Mouse (Mus musculus): ENCODE measurements around the gene Tollip. TPM values are rescaled to one million over a fixed set of nuclear protein-coding genes. Genes with fewer than 3 reads are reported as not detected.

The Tollip gene
- total RNA-seq, 1 experiment = 28.3 TPM

- no peak overlapping the region for H3K27ac ChIP-seq (ENCODE audit: insufficient read depth, low read depth, low read length, poor library complexity, severe bottlenecking)
- DNase-seq (ENCODE audit: low read depth, low spot score) = no peak
- H3K9me3 ChIP-seq (ENCODE audit: control insufficient read depth, insufficient read depth, low read depth, low read length) = no peaks in the 10 kb centered on the region
- no peak for TF ChIP-seq CHD2 (IDR thresholded peaks at IDR 0.05; ENCODE audit: low read depth, low read length)
- no peak for TF ChIP-seq ZC3H11A (IDR thresholded peaks at IDR 0.05; ENCODE audit: borderline replicate concordance, low read depth, low read length)
- TF ChIP-seq HCFC1 (IDR thresholded peaks at IDR 0.05; ENCODE audit: borderline replicate concordance, insufficient read depth, low read length) = no peak
- TF ChIP-seq MAFK (IDR thresholded peaks at IDR 0.05; ENCODE audit: insufficient read depth, low read depth, low read length) = no peak
- TF ChIP-seq ZNF384 (IDR thresholded peaks at IDR 0.05; ENCODE audit: low read depth, low read length) = no peak
- H3K9ac ChIP-seq (ENCODE audit: insufficient read depth, low read depth, low read length, poor library complexity, severe bottlenecking) = no peak overlapping the region
- no peaks in the 10 kb centered on the region for H3K4me1 ChIP-seq (ENCODE audit: control insufficient read depth in 2 of 2, insufficient read depth in 2 of 2, low read length in 2 of 2, poor library complexity in 1 of 2)
- in situ Hi-C loops (cut with MboI; ENCODE audit: low sequenced_read_pairs in 2 of 2, unreplicated experiment in 2 of 2) = no loop called here
- H3K36me3 ChIP-seq (ENCODE audit: control insufficient read depth, insufficient read depth, low read length, poor library complexity, severe bottlenecking) = no peaks in the 10 kb centered on the region
- no peak overlapping the region for H3K4me3 ChIP-seq (ENCODE audit: insufficient read depth in 1 of 2, low read depth in 1 of 2, low read length in 2 of 2, poor library complexity in 1 of 2, severe bottlenecking in 1 of 2)
Measured at GRCm38 (mm10) chr7:141947512-141947911, 29.2 kb upstream of the Tollip start.

- Histone ChIP-seq H3K9me3 (ENCODE audit: control insufficient read depth, insufficient read depth, low read depth, low read length) (no peaks in the 10 kb centered on the region), H3K4me1 (ENCODE audit: control insufficient read depth in 2 of 2, insufficient read depth in 2 of 2, low read length in 2 of 2, poor library complexity in 1 of 2) (no peaks in the 10 kb centered on the region), H3K4me3 (ENCODE audit: insufficient read depth in 1 of 2, low read depth in 1 of 2, low read length in 2 of 2, poor library complexity in 1 of 2, severe bottlenecking in 1 of 2) (no peak overlapping the region), H3K9ac (ENCODE audit: insufficient read depth, low read depth, low read length, poor library complexity, severe bottlenecking) (no peak overlapping the region), H3K36me3 (ENCODE audit: control insufficient read depth, insufficient read depth, low read length, poor library complexity, severe bottlenecking) (no peaks in the 10 kb centered on the region), H3K27ac (ENCODE audit: insufficient read depth, low read depth, low read length, poor library complexity, severe bottlenecking) (no peak overlapping the region)
- DNase-seq (ENCODE audit: low read depth, low spot score) = peak; percentile 29
- in situ Hi-C loops (cut with MboI; ENCODE audit: low sequenced_read_pairs in 2 of 2, unreplicated experiment in 2 of 2) = no loop called here
- TF ChIP-seq CHD2 (IDR thresholded peaks at IDR 0.05; ENCODE audit: low read depth, low read length) (no peak), HCFC1 (IDR thresholded peaks at IDR 0.05; ENCODE audit: borderline replicate concordance, insufficient read depth, low read length) (no peak), MAFK (IDR thresholded peaks at IDR 0.05; ENCODE audit: insufficient read depth, low read depth, low read length) (no peak), ZC3H11A (IDR thresholded peaks at IDR 0.05; ENCODE audit: borderline replicate concordance, low read depth, low read length) (no peak), ZNF384 (IDR thresholded peaks at IDR 0.05; ENCODE audit: low read depth, low read length) (no peak)
Measured at GRCm38 (mm10) chr7:141945927-141946326, 27.6 kb upstream of the Tollip start.

DNA sequence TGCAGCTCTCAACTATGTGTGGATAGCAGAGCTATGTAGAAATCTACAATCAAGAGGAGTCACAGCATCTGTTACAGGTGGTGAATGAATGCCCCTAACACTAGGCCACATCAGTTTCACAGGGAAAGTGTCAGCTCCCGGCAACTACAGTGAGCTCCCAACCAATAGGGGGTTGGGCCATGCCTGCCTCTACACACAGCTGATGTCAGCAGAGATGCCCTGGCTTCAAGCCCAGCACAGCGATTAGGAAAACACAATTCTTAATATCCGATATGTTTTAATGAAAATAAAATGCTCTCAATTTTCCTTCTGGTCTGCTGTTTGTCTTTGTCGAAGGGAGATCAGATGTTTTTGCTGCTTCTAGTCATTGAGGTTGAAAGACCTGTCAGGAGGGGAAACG is 25.1 kb upstream of the Tollip start:
- Histone ChIP-seq H3K4me3 (ENCODE audit: insufficient read depth in 1 of 2, low read depth in 1 of 2, low read length in 2 of 2, poor library complexity in 1 of 2, severe bottlenecking in 1 of 2) (no peak overlapping the region), H3K9ac (ENCODE audit: insufficient read depth, low read depth, low read length, poor library complexity, severe bottlenecking) (no peak overlapping the region), H3K36me3 (ENCODE audit: control insufficient read depth, insufficient read depth, low read length, poor library complexity, severe bottlenecking) (no peaks in the 10 kb centered on the region), H3K4me1 (ENCODE audit: control insufficient read depth in 2 of 2, insufficient read depth in 2 of 2, low read length in 2 of 2, poor library complexity in 1 of 2) (no peaks in the 10 kb centered on the region), H3K27ac (ENCODE audit: insufficient read depth, low read depth, low read length, poor library complexity, severe bottlenecking) (no peak overlapping the region), H3K9me3 (ENCODE audit: control insufficient read depth, insufficient read depth, low read depth, low read length) (no peaks in the 10 kb centered on the region)
- in situ Hi-C loops (cut with MboI; ENCODE audit: low sequenced_read_pairs in 2 of 2, unreplicated experiment in 2 of 2) = no loop called here
- TF ChIP-seq ZNF384 (IDR thresholded peaks at IDR 0.05; ENCODE audit: low read depth, low read length) = no peak
- DNase-seq (ENCODE audit: low read depth, low spot score) = no peak

GRCm38 (mm10) chr7:141934951-141935350 is 16.6 kb upstream of the Tollip start:
- Histone ChIP-seq H3K9me3 (ENCODE audit: control insufficient read depth, insufficient read depth, low read depth, low read length) (no peaks in the 10 kb centered on the region), H3K4me1 (ENCODE audit: control insufficient read depth in 2 of 2, insufficient read depth in 2 of 2, low read length in 2 of 2, poor library complexity in 1 of 2) (no peaks in the 10 kb centered on the region), H3K4me3 (ENCODE audit: insufficient read depth in 1 of 2, low read depth in 1 of 2, low read length in 2 of 2, poor library complexity in 1 of 2, severe bottlenecking in 1 of 2) (no peak overlapping the region), H3K9ac (ENCODE audit: insufficient read depth, low read depth, low read length, poor library complexity, severe bottlenecking) (no peak overlapping the region), H3K27ac (ENCODE audit: insufficient read depth, low read depth, low read length, poor library complexity, severe bottlenecking) (no peak overlapping the region), H3K36me3 (ENCODE audit: control insufficient read depth, insufficient read depth, low read length, poor library complexity, severe bottlenecking) (no peaks in the 10 kb centered on the region)
- in situ Hi-C loops (cut with MboI; ENCODE audit: low sequenced_read_pairs in 2 of 2, unreplicated experiment in 2 of 2) = no loop called here
- no peak for DNase-seq (ENCODE audit: low read depth, low spot score)
- TF ChIP-seq ZC3H11A (IDR thresholded peaks at IDR 0.05; ENCODE audit: borderline replicate concordance, low read depth, low read length) (no peak), HCFC1 (IDR thresholded peaks at IDR 0.05; ENCODE audit: borderline replicate concordance, insufficient read depth, low read length) (no peak), ZNF384 (IDR thresholded peaks at IDR 0.05; ENCODE audit: low read depth, low read length) (no peak), CHD2 (IDR thresholded peaks at IDR 0.05; ENCODE audit: low read depth, low read length) (no peak), MAFK (IDR thresholded peaks at IDR 0.05; ENCODE audit: insufficient read depth, low read depth, low read length) (no peak)

DNA sequence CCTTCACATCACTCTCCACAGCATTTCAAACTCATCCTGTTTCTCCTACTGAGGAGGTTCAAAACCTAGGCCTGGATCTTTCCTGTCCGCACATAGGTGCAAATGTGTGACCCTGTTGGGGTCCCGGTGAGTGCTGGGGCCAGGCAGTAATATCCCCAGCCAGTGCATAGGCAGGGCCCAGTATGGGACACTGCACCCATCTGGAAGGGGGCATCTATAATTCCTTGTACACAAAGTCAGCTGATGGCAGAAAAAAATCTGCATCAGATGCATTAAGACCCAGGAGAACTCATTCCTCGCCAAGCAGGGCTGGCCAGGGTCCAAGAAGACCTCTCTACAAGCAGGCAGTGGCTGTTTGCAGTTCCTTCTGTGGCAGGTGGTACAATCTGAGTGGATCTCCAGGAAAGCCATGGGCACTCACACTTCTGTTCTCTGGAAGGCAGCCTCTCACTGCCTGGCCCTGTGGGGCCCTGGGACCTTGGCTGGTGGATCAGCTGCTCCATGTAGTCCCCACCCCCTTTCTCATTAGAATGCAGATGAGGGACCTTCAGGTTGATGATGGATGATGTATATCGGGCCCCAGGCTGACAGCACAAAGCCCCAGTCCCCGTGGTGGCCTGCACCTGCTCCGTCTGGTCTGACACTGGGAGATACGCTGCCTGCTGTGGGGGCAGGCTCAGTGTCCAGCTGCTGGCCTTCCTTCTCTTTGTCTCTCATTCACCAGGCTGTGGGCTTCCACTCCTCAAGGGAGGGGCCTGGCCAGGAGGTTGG is 16.0 kb upstream of the Tollip start:
- in situ Hi-C loops (cut with MboI; ENCODE audit: low sequenced_read_pairs in 2 of 2, unreplicated experiment in 2 of 2) = no loop called here
- Histone ChIP-seq H3K9me3 (ENCODE audit: control insufficient read depth, insufficient read depth, low read depth, low read length) (no peaks in the 10 kb centered on the region), H3K4me3 (ENCODE audit: insufficient read depth in 1 of 2, low read depth in 1 of 2, low read length in 2 of 2, poor library complexity in 1 of 2, severe bottlenecking in 1 of 2) (no peak overlapping the region), H3K4me1 (ENCODE audit: control insufficient read depth in 2 of 2, insufficient read depth in 2 of 2, low read length in 2 of 2, poor library complexity in 1 of 2) (no peaks in the 10 kb centered on the region), H3K27ac (ENCODE audit: insufficient read depth, low read depth, low read length, poor library complexity, severe bottlenecking) (no peak overlapping the region), H3K36me3 (ENCODE audit: control insufficient read depth, insufficient read depth, low read length, poor library complexity, severe bottlenecking) (no peaks in the 10 kb centered on the region), H3K9ac (ENCODE audit: insufficient read depth, low read depth, low read length, poor library complexity, severe bottlenecking) (no peak overlapping the region)
- TF ChIP-seq ZC3H11A (IDR thresholded peaks at IDR 0.05; ENCODE audit: borderline replicate concordance, low read depth, low read length) = no peak
- no peak for TF ChIP-seq HCFC1 (IDR thresholded peaks at IDR 0.05; ENCODE audit: borderline replicate concordance, insufficient read depth, low read length)
- TF ChIP-seq CHD2 (IDR thresholded peaks at IDR 0.05; ENCODE audit: low read depth, low read length) = no peak
- TF ChIP-seq ZNF384 (IDR thresholded peaks at IDR 0.05; ENCODE audit: low read depth, low read length) = no peak
- no peak for TF ChIP-seq MAFK (IDR thresholded peaks at IDR 0.05; ENCODE audit: insufficient read depth, low read depth, low read length)
- DNase-seq (ENCODE audit: low read depth, low spot score) = no peak

Measured in ES-E14 (cell line).